Mouse (Mus musculus) liver, adult 2 months (tissue): ENCODE data around the gene Actc1. TPM values are rescaled to one million over a fixed set of nuclear protein-coding genes. Genes with fewer than 3 reads are reported as not detected.

Experiments
- DNase-seq: peaks from one replicate; pipeline ENCODE4 v3.0.0-alpha.2; 2011; ENCODE audit warnings: low read depth, low spot score; ENCODE audit errors: extremely low read depth
- H3K27ac ChIP-seq: fragments of 200-500 bp; replicated peaks from 2 replicates; pipeline ENCODE4 v1.5.1; 2012; ENCODE audit warnings: low read depth, mild to moderate bottlenecking, control low read depth, inconsistent platforms, low read length; ENCODE audit not compliant: insufficient read depth
- H3K27me3 ChIP-seq: fragments of 200-500 bp; 2 replicates; pipeline ENCODE4 v1.6.1; 2012; ENCODE audit warnings: mild to moderate bottlenecking, moderate library complexity, low read length, inconsistent platforms; ENCODE audit not compliant: control insufficient read depth, insufficient read depth
- H3K36me3 ChIP-seq: fragments of 200-500 bp; 2 replicates; pipeline ENCODE4 v1.6.1; 2012; ENCODE audit warnings: low read length, inconsistent platforms; ENCODE audit not compliant: control insufficient read depth, insufficient read depth
- H3K4me1 ChIP-seq: fragments of 200-500 bp; 2 replicates; pipeline ENCODE4 v1.6.1; 2011; ENCODE audit warnings: low read length; ENCODE audit not compliant: control insufficient read depth, insufficient read depth
- H3K4me3 ChIP-seq: fragments of 200-500 bp; 2 replicates; pipeline ENCODE4 v1.5.1; 2011; ENCODE audit warnings: low read depth, mild to moderate bottlenecking, control low read depth, low read length, moderate library complexity; ENCODE audit not compliant: insufficient read depth
- H3K79me2 ChIP-seq: fragments of 200-500 bp; 2 replicates; pipeline ENCODE4 v1.6.1; 2012; ENCODE audit warnings: inconsistent platforms, mild to moderate bottlenecking, low read length, moderate library complexity; ENCODE audit not compliant: control insufficient read depth, insufficient read depth
- H3K9ac ChIP-seq: fragments of 200-500 bp; 2 replicates; pipeline ENCODE4 v1.6.1; 2012; ENCODE audit warnings: low read depth, mild to moderate bottlenecking, control low read depth, inconsistent platforms, low read length
- CTCF ChIP-seq: fragments of 200-500 bp; IDR thresholded peaks from 2 replicates; pipeline ENCODE4 v1.5.1; 2011; ENCODE audit warnings: low read depth, low read length, control low read depth
- POLR2A ChIP-seq: fragments of 200-500 bp; IDR thresholded peaks from 2 replicates; pipeline ENCODE4 v1.6.1; 2011; ENCODE audit warnings: low read length, control low read depth; ENCODE audit not compliant: insufficient read depth; ENCODE audit errors: extremely low read depth
- WGBS: fragments of 180-500 bp; shearing (Covaris S2); methylation state at CpG from one replicate; pipeline ENCODE4 v1.1.7; 2018; 5-methylcytosine and 5-hydroxymethylcytosine counted together
- polyA plus RNA-seq: library from polyadenylated mRNA; depleted of rRNA; stranded (reverse); fragments of >200 nt; gene quantifications from 2 replicates; pipeline ENCODE4 v1.2.3, GENCODE M21; 2012
- total RNA-seq: library from RNA; depleted of rRNA; stranded (reverse); fragments of >200 nt; gene quantifications from 2 replicates; pipeline ENCODE4 v1.2.3, GENCODE M21; 2014

Actc1 gene
- total and polyA plus RNA-seq, 2 experiments, result 0.09 TPM

DNA sequence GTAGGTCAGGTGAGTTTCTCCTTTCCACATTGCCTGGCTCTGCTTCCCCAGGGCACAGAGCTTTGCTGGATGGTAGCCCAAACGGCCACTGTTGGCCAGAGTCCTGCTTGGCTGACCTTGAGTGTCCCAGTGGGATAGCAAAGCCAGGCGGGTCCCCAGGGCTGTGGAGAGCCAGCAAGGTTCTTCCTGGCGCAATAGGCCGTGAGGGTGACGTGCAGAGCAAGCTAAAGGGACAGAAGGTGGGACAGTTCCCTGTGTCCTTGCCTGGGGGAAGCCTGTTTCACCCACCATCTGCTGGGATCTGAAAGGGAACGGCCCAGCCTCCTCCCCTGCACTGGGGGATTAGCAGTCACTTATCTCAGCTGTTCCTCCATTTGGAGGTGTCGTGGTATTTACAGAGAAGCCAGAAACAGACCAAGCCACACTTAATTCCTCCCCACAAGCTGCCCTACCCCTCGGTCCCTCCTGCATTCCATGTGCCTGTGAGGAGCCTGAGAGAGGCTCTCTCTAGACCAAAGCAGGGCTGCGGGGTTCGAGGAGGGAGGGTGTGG lies 4.0 kb upstream of the Actc1 start:
- 13% methylated on average over 10 of the region's 10 CpGs for WGBS
- TF ChIP-seq POLR2A, result no peak
- no peak for TF ChIP-seq CTCF
- no peaks in the 10 kb centered on the region for H3K27me3 ChIP-seq
- H3K4me3 ChIP-seq, result no peak overlapping the region
- H3K27ac ChIP-seq, result no peak overlapping the region
- no peak overlapping the region for H3K9ac ChIP-seq
- DNase-seq, result peak; percentile 80
- H3K79me2 ChIP-seq, result no peaks in the 10 kb centered on the region
- peaks cover 4% of the 10 kb centered on the region for H3K4me1 ChIP-seq
- no peaks in the 10 kb centered on the region for H3K36me3 ChIP-seq

DNA sequence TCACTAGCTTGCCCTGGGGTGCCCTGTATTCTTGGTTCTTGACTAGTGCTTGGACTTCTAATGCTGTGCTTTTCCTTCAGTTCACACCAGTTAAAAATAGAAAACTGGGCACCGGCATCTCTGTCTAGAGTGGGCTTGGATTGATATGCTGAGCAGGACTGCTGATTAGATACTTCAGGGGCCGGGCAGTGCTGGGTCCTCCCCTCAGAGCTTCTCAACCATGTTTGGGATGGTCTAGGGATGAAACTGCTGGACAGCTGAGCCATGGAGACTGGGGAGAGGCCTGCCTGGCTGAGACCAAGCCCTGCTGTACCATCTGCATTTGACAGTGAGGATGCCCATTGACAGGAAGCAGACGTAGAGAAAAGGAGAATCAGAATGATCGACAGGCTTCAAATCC lies 781 bp upstream of the Actc1 start:
- Histone ChIP-seq H3K36me3 (no peaks in the 10 kb centered on the region), H3K9ac (no peak overlapping the region), H3K27me3 (no peaks in the 10 kb centered on the region), H3K4me1 (peaks cover 4% of the 10 kb centered on the region), H3K79me2 (no peaks in the 10 kb centered on the region), H3K27ac (no peak overlapping the region), H3K4me3 (no peak overlapping the region)
- DNase-seq, result no peak
- TF ChIP-seq CTCF (no peak), POLR2A (no peak)
- WGBS, result 92% methylated on average over 4 of the region's 4 CpGs

DNA sequence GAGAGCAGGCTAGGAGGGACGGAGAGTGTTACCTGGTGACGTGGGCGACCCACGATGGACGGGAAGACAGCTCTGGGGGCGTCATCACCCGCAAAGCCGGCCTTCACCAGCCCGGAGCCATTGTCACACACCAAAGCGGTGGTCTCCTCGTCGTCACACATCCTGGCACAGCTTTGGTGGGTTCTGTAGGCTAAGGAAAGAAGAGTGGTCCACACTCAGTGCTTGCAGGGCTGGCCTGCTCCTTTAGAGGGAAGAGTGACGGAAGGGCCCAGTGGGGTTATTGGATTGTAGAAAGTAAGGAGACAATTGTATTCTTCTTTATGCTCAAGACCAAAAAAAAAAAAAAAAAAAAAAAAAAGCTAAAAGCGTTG lies 1.5 kb downstream of the Actc1 start:
- H3K79me2 ChIP-seq, result no peaks in the 10 kb centered on the region
- H3K27me3 ChIP-seq, result no peaks in the 10 kb centered on the region
- WGBS, result 90% methylated on average over 14 of the region's 14 CpGs
- no peaks in the 10 kb centered on the region for H3K4me1 ChIP-seq
- no peak overlapping the region for H3K27ac ChIP-seq
- no peak for DNase-seq
- no peak overlapping the region for H3K9ac ChIP-seq
- TF ChIP-seq CTCF, result no peak
- no peaks in the 10 kb centered on the region for H3K36me3 ChIP-seq
- H3K4me3 ChIP-seq, result no peak overlapping the region

DNA sequence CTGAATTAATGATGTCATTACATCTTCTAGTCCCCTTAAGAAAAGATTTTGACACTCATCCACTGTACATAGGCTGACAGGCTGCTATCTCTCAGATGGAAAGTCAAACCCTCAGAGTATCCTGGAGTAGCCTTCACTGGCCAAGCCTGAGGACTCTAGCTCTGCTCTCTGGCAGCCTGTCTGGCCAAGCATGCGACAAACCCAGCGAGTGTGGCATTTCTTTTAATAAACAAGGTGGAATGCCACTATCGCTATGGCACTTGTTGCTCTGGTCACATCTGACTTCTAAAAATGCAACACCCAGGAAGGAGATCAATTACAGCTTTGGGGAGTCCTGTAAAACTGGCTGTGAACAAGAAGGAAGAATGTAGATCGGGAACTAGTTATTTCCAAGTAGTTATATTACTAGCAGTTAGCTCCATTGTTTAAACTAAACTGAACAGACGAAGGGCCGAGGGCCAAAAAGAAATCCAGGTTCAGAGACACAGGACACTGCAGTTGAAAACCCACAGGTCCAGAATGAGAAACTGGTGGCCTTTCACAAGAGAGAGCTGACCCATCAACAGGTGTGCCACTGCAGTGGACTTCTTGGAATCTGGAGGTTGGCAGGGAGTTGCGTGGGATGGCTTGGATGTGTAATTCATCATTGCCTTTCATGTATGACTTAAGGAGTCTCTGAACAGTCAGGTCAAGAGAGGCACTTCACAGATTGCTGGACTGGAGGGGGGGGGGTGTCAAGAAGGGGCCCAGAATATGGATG lies 2.1 kb downstream of the Actc1 start:
- no peaks in the 10 kb centered on the region for H3K4me1 ChIP-seq
- H3K9ac ChIP-seq, result no peak overlapping the region
- TF ChIP-seq POLR2A (no peak), CTCF (no peak)
- no peaks in the 10 kb centered on the region for H3K36me3 ChIP-seq
- whole genome bisulfite sequencing, result 96% methylated on average over 7 of the region's 7 CpGs
- no peak overlapping the region for H3K27ac ChIP-seq
- no peak for DNase-seq
- no peaks in the 10 kb centered on the region for H3K79me2 ChIP-seq
- no peaks in the 10 kb centered on the region for H3K27me3 ChIP-seq
- H3K4me3 ChIP-seq, result no peak overlapping the region

DNA sequence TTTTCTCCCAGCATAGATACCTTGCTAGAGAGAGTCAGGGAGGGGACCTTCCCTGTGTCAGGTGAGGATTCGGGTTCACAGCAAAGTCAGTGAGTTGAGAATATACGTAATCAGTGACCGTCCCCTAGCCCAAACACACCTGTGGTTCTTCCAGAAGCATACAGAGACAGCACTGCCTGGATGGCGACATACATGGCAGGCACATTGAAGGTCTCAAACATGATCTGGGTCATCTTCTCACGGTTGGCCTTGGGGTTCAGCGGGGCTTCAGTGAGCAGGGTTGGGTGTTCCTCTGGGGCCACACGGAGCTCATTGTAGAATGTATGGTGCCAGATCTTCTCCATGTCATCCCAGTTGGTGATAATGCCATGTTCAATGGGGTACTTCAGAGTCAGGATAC lies 3.2 kb downstream of the Actc1 start:
- DNase-seq, result no peak
- Histone ChIP-seq H3K4me1 (no peaks in the 10 kb centered on the region), H3K4me3 (no peak overlapping the region), H3K36me3 (no peaks in the 10 kb centered on the region), H3K27ac (no peak overlapping the region), H3K79me2 (no peaks in the 10 kb centered on the region), H3K9ac (no peak overlapping the region), H3K27me3 (no peaks in the 10 kb centered on the region)
- TF ChIP-seq CTCF (no peak), POLR2A (no peak)
- WGBS, result 93% methylated on average over 7 of the region's 7 CpGs

DNA sequence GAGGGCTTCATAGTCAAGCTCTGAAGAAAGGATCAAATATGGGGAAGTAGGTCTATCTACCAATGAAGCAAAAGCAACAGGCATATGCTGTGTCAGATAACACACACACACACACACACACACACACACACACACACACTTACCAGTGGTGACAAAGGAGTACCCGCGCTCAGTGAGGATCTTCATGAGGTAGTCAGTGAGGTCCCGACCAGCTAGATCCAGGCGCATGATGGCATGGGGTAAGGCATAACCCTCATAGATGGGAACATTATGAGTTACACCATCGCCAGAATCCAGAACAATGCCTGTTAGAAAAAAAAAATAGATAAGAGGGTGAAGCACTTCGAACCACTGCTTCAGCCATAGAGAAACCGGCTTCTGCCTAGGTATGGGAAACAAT lies 4.0 kb downstream of the Actc1 start:
- no peaks in the 10 kb centered on the region for H3K79me2 ChIP-seq
- no peaks in the 10 kb centered on the region for H3K4me1 ChIP-seq
- no peak overlapping the region for H3K9ac ChIP-seq
- no peaks in the 10 kb centered on the region for H3K27me3 ChIP-seq
- no peak overlapping the region for H3K4me3 ChIP-seq
- H3K36me3 ChIP-seq, result no peaks in the 10 kb centered on the region
- DNase-seq, result no peak
- H3K27ac ChIP-seq, result no peak overlapping the region
- TF ChIP-seq POLR2A (no peak), CTCF (no peak)
- WGBS, result 90% methylated on average over 7 of the region's 7 CpGs
